Mouse (Mus musculus) bone marrow, adult 2 months (tissue): ENCODE measurements around the gene Dnajb14.

Experiments
- CTCF ChIP-seq: fragments of 200-500 bp; IDR thresholded peaks from 2 replicates; pipeline ENCODE4 v1.5.1; 2011; ENCODE audit warnings: low read length, control low read depth; ENCODE audit not compliant: control insufficient read depth, insufficient read depth
- POLR2A ChIP-seq: fragments of 200-500 bp; IDR thresholded peaks from 2 replicates; pipeline ENCODE4 v1.6.1; 2011; ENCODE audit warnings: low read depth, mild to moderate bottlenecking, control low read depth, low read length, borderline replicate concordance; ENCODE audit not compliant: control insufficient read depth

DNA sequence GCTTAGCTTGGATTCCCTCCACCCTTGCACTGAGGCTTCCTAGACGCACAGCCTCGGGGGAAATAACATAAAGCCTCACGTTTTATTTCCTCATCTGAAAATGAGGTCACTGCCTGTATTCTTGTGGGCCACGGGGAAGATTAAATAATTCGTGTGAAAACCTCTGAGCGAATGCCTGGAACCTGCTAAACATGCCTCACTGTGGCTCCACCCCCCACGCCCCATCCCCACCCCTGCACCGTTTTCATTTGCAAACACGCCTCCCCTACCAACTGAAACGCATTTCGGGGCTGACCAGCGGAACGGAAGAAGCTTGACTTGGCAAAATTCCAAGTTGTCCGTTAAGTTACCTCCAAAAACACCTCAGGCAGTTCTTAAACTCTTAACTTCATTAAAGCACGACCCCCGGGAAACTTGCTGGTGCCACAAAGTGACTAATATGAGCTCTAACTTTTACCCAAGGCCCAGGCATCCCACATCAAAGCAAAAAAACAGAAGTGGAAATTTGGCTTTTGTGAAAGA lies 88.1 kb downstream of the Dnajb14 start:
- TF ChIP-seq POLR2A (no peak), CTCF (no peak)
